In genomic region chr2:157565446-157565845, GRCm38 (mm10) we compare ENCODE assay signal across 8 mouse cellular contexts. TPM values are rescaled to one million over a fixed set of nuclear protein-coding genes. Genes with fewer than 3 reads are reported as not detected.
DNase-seq lines count a peak whose midpoint lies in the region; ATAC-seq and TF ChIP-seq lines count a peak whose summit lies in the region.

No protein-coding gene starts in this region.

- TF ChIP-seq EP300 in heart, adult 2 months (IDR thresholded peaks at IDR 0.05; ENCODE audit: insufficient read depth, low read depth, low read length): no peak
- TF ChIP-seq EP300 in heart, postnatal 0 days (IDR thresholded peaks at IDR 0.05; ENCODE audit: low read depth): no peak

- H3K4me3 ChIP-seq in heart, adult 2 months: peak overlapping the region; percentile 94
- peak overlapping the region; percentile 97 for H3K4me3 ChIP-seq in G1E (ENCODE audit: low read depth, low read length)
- peak overlapping the region; percentile 92 for H3K4me3 ChIP-seq in heart, postnatal 0 days (ENCODE audit: low read depth, low read length)
- H3K4me3 ChIP-seq in lung, embryonic 15.5 days: peak overlapping the region; percentile 93

- no peaks in the 10 kb centered on the region for H3K27me3 ChIP-seq in heart, adult 2 months (ENCODE audit: control insufficient read depth, insufficient read depth, low read length)
- H3K27me3 ChIP-seq in G1E (ENCODE audit: insufficient read depth, low read length): peaks cover 9% of the 10 kb centered on the region; the same call in 1 of the 2 replicates
- H3K27me3 ChIP-seq in heart, postnatal 0 days (ENCODE audit: control insufficient read depth, insufficient read depth, low read length): no peaks in the 10 kb centered on the region
- H3K27me3 ChIP-seq in lung, embryonic 15.5 days: no peaks in the 10 kb centered on the region

- peaks cover 9% of the 10 kb centered on the region for H3K9me3 ChIP-seq in G1E (replicated peaks)
- no peaks in the 10 kb centered on the region for H3K9me3 ChIP-seq in heart, postnatal 0 days (replicated peaks; ENCODE audit: control insufficient read depth, low read length)
- H3K9me3 ChIP-seq in lung, embryonic 15.5 days: 0 out of 2 replicates have a peak, but pooled peaks cover 3% of the 10 kb centered on the region

- H3K27ac ChIP-seq in heart, adult 2 months: peak overlapping the region; percentile 99
- peak overlapping the region; percentile 91 for H3K27ac ChIP-seq in heart, postnatal 0 days (ENCODE audit: low read depth)
- peak overlapping the region; percentile 94 for H3K27ac ChIP-seq in lung, embryonic 15.5 days

- H3K36me3 ChIP-seq in heart, adult 2 months (ENCODE audit: control insufficient read depth, insufficient read depth, low read length): no peaks in the 10 kb centered on the region; the same call in 1 of the 2 replicates
- H3K36me3 ChIP-seq in G1E (replicated peaks): peaks cover 26% of the 10 kb centered on the region
- H3K36me3 ChIP-seq in heart, postnatal 0 days (replicated peaks; ENCODE audit: control insufficient read depth, insufficient read depth, low read length): peaks cover 4% of the 10 kb centered on the region; the same call in 1 of the 2 replicates
- peaks cover 14% of the 10 kb centered on the region for H3K36me3 ChIP-seq in lung, embryonic 15.5 days

- intact Hi-C loops in heart, adult 2 months (cut with DNase I): no loop called here
- intact Hi-C loops in left cerebral cortex, postnatal 14 days (cut with DNase I): loop anchor here (5.0 kb wide), 1 partner anchor 93 kb away; no protein-coding TSS in a partner anchor

- H3K9ac ChIP-seq in heart, adult 2 months (ENCODE audit: low read depth, low read length): peak overlapping the region; percentile 100
- H3K9ac ChIP-seq in heart, postnatal 0 days (replicated peaks; ENCODE audit: low read depth, low read length): peak overlapping the region; percentile 96
- peak overlapping the region; percentile 94 for H3K9ac ChIP-seq in lung, embryonic 15.5 days

- DNase-seq in heart, adult 2 months: no peak
- DNase-seq in heart, adult 11 months: no peak
- no peak for DNase-seq in G1E (ENCODE audit: low spot score)
- DNase-seq in heart, postnatal 0 days (ENCODE audit: low spot score): peak; percentile 38
- peak; percentile 49 for DNase-seq in testis, postnatal 10 days (ENCODE audit: low spot score)
- DNase-seq in left cerebral cortex, postnatal 14 days (ENCODE audit: low spot score in 2 of 2): no peak
- DNase-seq in spleen, postnatal 36 days (ENCODE audit: low spot score in 2 of 2): no peak

- no peak for TF ChIP-seq CTCF in heart, adult 2 months (IDR thresholded peaks at IDR 0.05)
- no peak for TF ChIP-seq CTCF in G1E (IDR thresholded peaks at IDR 0.05; ENCODE audit: low read depth, low read length)
- TF ChIP-seq CTCF in heart, postnatal 0 days (IDR thresholded peaks at IDR 0.05; ENCODE audit: low read depth): no peak

- H3K79me2 ChIP-seq in heart, adult 2 months (replicated peaks; ENCODE audit: control insufficient read depth, insufficient read depth, low read length): peaks cover 4% of the 10 kb centered on the region

- TF ChIP-seq POLR2A in heart, adult 2 months (IDR thresholded peaks at IDR 0.05; ENCODE audit: insufficient read depth, low read depth, low read length): no peak

- 3% methylated on average over 13 of the region's 13 CpGs for WGBS in heart, adult 2 months
- WGBS in heart, postnatal 0 days: 4% methylated on average over 13 of the region's 13 CpGs
- 7% methylated on average over 13 of the region's 13 CpGs for WGBS in lung, embryonic 15.5 days

- H3K4me1 ChIP-seq in heart, adult 2 months (ENCODE audit: control insufficient read depth, insufficient read depth, low read length): peaks cover 4% of the 10 kb centered on the region
- peaks cover 54% of the 10 kb centered on the region for H3K4me1 ChIP-seq in G1E (ENCODE audit: insufficient read depth, low read depth, low read length)
- peaks cover 20% of the 10 kb centered on the region for H3K4me1 ChIP-seq in heart, postnatal 0 days (ENCODE audit: control insufficient read depth, insufficient read depth)
- peaks cover 30% of the 10 kb centered on the region for H3K4me1 ChIP-seq in lung, embryonic 15.5 days

- peak overlapping the region; percentile 66 for H3K4me2 ChIP-seq in heart, postnatal 0 days (ENCODE audit: low read depth, low read length)
- H3K4me2 ChIP-seq in lung, embryonic 15.5 days: peak overlapping the region; percentile 83

- ATAC-seq in G1E (ENCODE audit: extremely low read depth, insufficient number of reproducible peaks, low FRiP score, poor library complexity, severe bottlenecking): no peak
- no peak for ATAC-seq in heart, postnatal 0 days (ENCODE audit: insufficient read depth, low read depth)
- no peak for ATAC-seq in lung, embryonic 15.5 days (ENCODE audit: borderline replicate concordance, extremely low read depth, low FRiP score, low TSS enrichment)

RNA-seq across cellular contexts. Expression of gene Nnat, which starts 5.6 kb away (rescaled TPM):
- under 1 TPM; 0.29 to 0.39 TPM for total RNA-seq in heart, adult 2 months (2021)
- polyA plus RNA-seq in heart, adult 2 months (2012; rRNA removed): 6.0 TPM in 2 replicates
- total RNA-seq in G1E (2014; fragmentation: Nextera tagmentation) (not detected in 2 replicates), G1E (2017) (not detected in 2 replicates)
- polyA plus RNA-seq in G1E (2012): not detected in 2 replicates
- total RNA-seq in heart, postnatal 0 days (2014; rRNA removed; ENCODE audit: low replicate concordance): 23.8 and 27.9 TPM in 2 replicates
- polyA plus RNA-seq in heart, postnatal 0 days (2015; fragmentation: Nextera tagmentation; extraction: Ambion mirVana): 13.1 and 13.8 TPM in 2 replicates
- polyA plus RNA-seq in lung, embryonic 15.5 days (2015; fragmentation: Nextera tagmentation; extraction: Ambion mirVana): 685 and 703 TPM in 2 replicates
- total RNA-seq in left cerebral cortex, postnatal 14 days (2021): 100 to 1,000 TPM; 283 to 425 TPM

RNA-seq across cellular contexts. Expression of gene Blcap, which starts 5.6 kb away (rescaled TPM):
- total RNA-seq in heart, adult 2 months (2021): 10 to 100 TPM; 54.3 to 55.6 TPM
- polyA plus RNA-seq in heart, adult 2 months (2012; rRNA removed): 62.4 and 93.3 TPM in 2 replicates
- total RNA-seq in G1E (2014; fragmentation: Nextera tagmentation) (24.1 and 27.2 TPM in 2 replicates), G1E (2017) (22.0 and 23.3 TPM in 2 replicates)
- 16.7 and 17.3 TPM in 2 replicates for polyA plus RNA-seq in G1E (2012)
- total RNA-seq in heart, postnatal 0 days (2014; rRNA removed; ENCODE audit: low replicate concordance): 33.1 and 35.5 TPM in 2 replicates
- polyA plus RNA-seq in heart, postnatal 0 days (2015; fragmentation: Nextera tagmentation; extraction: Ambion mirVana): 48.9 and 49.5 TPM in 2 replicates
- polyA plus RNA-seq in lung, embryonic 15.5 days (2015; fragmentation: Nextera tagmentation; extraction: Ambion mirVana): 45.7 and 48.1 TPM in 2 replicates
- 100 to 1,000 TPM; 103 to 116 TPM for total RNA-seq in left cerebral cortex, postnatal 14 days (2021)

Comparison
In these comparisons a context has a peak if more than half of its experiments do, and no peak if none do; other contexts are left out.
1. DNase-seq: peak in heart, postnatal 0 days (single experiment) and testis, postnatal 10 days (single experiment); none in heart, adult 2 months (0 of 2), heart, adult 11 months (single experiment), G1E (single experiment), left cerebral cortex, postnatal 14 days (0 of 2) and spleen, postnatal 36 days (0 of 2).
2. RNA of gene Nnat, which starts 5.6 kb away (total RNA-seq): 283 to 425 TPM in left cerebral cortex, postnatal 14 days and 23.8 to 27.9 TPM in heart, postnatal 0 days; 0.29 to 0.39 TPM in heart, adult 2 months and not detected in G1E; every median in the first group is over 10 times any median in the second.
3. Peak in every context shown above with its lines, with median percentiles within 50 percentile points of each other: H3K27ac ChIP-seq, H3K4me3 ChIP-seq and H3K9ac ChIP-seq.